Comparison of ENCODE assay signal across 8 mouse cellular contexts in the genomic region with DNA sequence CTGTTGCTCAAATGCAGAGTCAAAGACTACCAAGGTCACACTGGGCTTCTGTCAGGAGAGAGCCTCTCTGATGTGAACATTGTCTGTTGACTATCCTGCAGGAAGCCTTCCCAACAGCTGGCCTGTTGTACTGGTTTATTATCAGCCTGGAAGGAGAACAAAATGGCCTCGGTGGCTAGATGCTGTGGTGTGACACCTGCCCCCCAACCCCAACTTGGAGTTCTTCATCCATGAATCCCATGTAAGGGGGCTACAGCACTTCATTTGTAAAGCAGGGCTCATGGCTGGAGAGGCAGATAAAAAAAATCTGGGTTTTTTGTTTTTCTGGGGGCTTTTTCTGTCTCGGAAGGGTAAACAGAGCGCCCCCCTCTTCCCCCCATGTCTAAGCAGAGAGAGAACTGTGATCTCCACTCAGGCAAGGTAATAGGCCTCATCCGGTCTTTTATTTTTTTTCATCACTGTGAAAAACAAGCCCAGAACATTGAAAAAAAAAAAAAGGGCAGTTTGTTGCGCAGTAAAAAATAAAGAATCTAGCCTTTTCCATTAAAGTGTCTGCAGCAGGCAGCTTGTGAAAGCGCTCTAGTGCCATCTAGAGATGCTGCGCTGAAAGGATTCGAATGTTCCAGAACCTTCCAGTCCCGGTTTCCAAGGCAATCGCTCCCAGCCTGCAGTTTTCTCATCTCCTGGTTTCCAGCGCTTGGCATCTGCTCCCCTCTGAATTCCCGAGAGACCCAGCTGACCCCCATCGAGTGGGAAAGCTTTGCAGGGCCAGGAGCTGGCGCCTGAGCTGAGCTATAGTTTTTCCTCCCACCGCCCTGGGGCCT.
DNase-seq lines count a peak whose midpoint lies in the region; ATAC-seq and TF ChIP-seq lines count a peak whose summit lies in the region.

No protein-coding gene starts in this region.

- H3K27me3 ChIP-seq in forebrain, embryonic 11.5 days (ENCODE audit: control insufficient read depth, insufficient read depth, low read length) = no peaks in the 10 kb centered on the region
- no peaks in the 10 kb centered on the region for H3K27me3 ChIP-seq in heart, embryonic 15.5 days
- H3K27me3 ChIP-seq in neural tube, embryonic 14.5 days (ENCODE audit: control insufficient read depth, insufficient read depth, low read length) = no peaks in the 10 kb centered on the region

- WGBS in forebrain, embryonic 11.5 days = 20% methylated on average over 15 of the region's 15 CpGs
- WGBS in heart, embryonic 15.5 days = 20% methylated on average over 15 of the region's 15 CpGs
- 19% methylated on average over 15 of the region's 15 CpGs for WGBS in neural tube, embryonic 14.5 days

- peak overlapping the region; percentile 29; the same call in 1 of the 2 replicates for H3K9ac ChIP-seq in forebrain, embryonic 11.5 days (ENCODE audit: low read length)
- H3K9ac ChIP-seq in heart, embryonic 15.5 days = peak overlapping the region; percentile 27; the same call in 1 of the 2 replicates
- no peak overlapping the region for H3K9ac ChIP-seq in neural tube, embryonic 14.5 days (replicated peaks; ENCODE audit: low read depth, low read length)

- ATAC-seq in forebrain, embryonic 11.5 days (replicated peaks; ENCODE audit: low FRiP score) = peak; percentile 81
- ATAC-seq in heart, embryonic 15.5 days (replicated peaks; ENCODE audit: insufficient number of reproducible peaks, insufficient read depth, low FRiP score, low read depth) = peak; percentile 50
- ATAC-seq in neural tube, embryonic 14.5 days (ENCODE audit: low read depth) = peak; percentile 80

- peaks cover 7% of the 10 kb centered on the region; the same call in 1 of the 2 replicates for H3K4me1 ChIP-seq in forebrain, embryonic 11.5 days (replicated peaks; ENCODE audit: control insufficient read depth, insufficient read depth, low read length)
- H3K4me1 ChIP-seq in heart, embryonic 15.5 days (replicated peaks) = peaks cover 16% of the 10 kb centered on the region
- peaks cover 6% of the 10 kb centered on the region; the same call in 1 of the 2 replicates for H3K4me1 ChIP-seq in neural tube, embryonic 14.5 days (ENCODE audit: control insufficient read depth, insufficient read depth, low read length)

- TF ChIP-seq CTCF in brain, embryonic 14.5 days (IDR thresholded peaks at IDR 0.05; ENCODE audit: borderline replicate concordance, extremely low read depth, insufficient read depth, insufficient read length) = peak; percentile 78

- DNase-seq in B cell, adult 2 months = peak; percentile 60 to 65
- DNase-seq in brain, embryonic 14.5 days (ENCODE audit: low read depth) = peak; percentile 95
- peak; percentile 81 for DNase-seq in forebrain, embryonic 11.5 days (ENCODE audit: low spot score)
- DNase-seq in kidney, postnatal 10 days = peak; percentile 87
- peak; percentile 49 for DNase-seq in liver
- DNase-seq in testis, postnatal 10 days (ENCODE audit: low spot score) = peak; percentile 82

- H3K27ac ChIP-seq in forebrain, embryonic 11.5 days (ENCODE audit: low read depth, low read length) = peak overlapping the region; percentile 70
- peak overlapping the region; percentile 72 for H3K27ac ChIP-seq in heart, embryonic 15.5 days
- H3K27ac ChIP-seq in neural tube, embryonic 14.5 days (ENCODE audit: low read depth, low read length) = peak overlapping the region; percentile 49

- no peak overlapping the region for H3K4me2 ChIP-seq in forebrain, embryonic 11.5 days (ENCODE audit: low read depth, low read length, severe bottlenecking)
- peak overlapping the region; percentile 35; the same call in 1 of the 2 replicates for H3K4me2 ChIP-seq in heart, embryonic 15.5 days
- H3K4me2 ChIP-seq in neural tube, embryonic 14.5 days (ENCODE audit: low read depth, low read length) = peak overlapping the region; percentile 11; the same call in 1 of the 2 replicates

- H3K36me3 ChIP-seq in forebrain, embryonic 11.5 days (ENCODE audit: control insufficient read depth, insufficient read depth, low read length) = no peaks in the 10 kb centered on the region
- H3K36me3 ChIP-seq in heart, embryonic 15.5 days = no peaks in the 10 kb centered on the region
- no peaks in the 10 kb centered on the region for H3K36me3 ChIP-seq in neural tube, embryonic 14.5 days (ENCODE audit: control insufficient read depth, insufficient read depth, low read length)

- H3K9me3 ChIP-seq in forebrain, embryonic 11.5 days (ENCODE audit: control insufficient read depth, low read length) = no peaks in the 10 kb centered on the region
- H3K9me3 ChIP-seq in heart, embryonic 15.5 days (replicated peaks) = no peaks in the 10 kb centered on the region
- H3K9me3 ChIP-seq in neural tube, embryonic 14.5 days (ENCODE audit: control insufficient read depth, low read length) = no peaks in the 10 kb centered on the region

- no peak for TF ChIP-seq POLR2A in brain, embryonic 14.5 days (IDR thresholded peaks at IDR 0.05; ENCODE audit: borderline replicate concordance, extremely low read depth, insufficient read depth, insufficient read length, poor library complexity, severe bottlenecking)

- H3K4me3 ChIP-seq in forebrain, embryonic 11.5 days (ENCODE audit: low read depth, low read length) = no peak overlapping the region
- no peak overlapping the region for H3K4me3 ChIP-seq in heart, embryonic 15.5 days
- no peak overlapping the region for H3K4me3 ChIP-seq in neural tube, embryonic 14.5 days (ENCODE audit: low read depth, low read length)
